Comparison of ENCODE assay signal across 14 mouse cellular contexts in genomic region chr11:102435754-102436470, GRCm38 (mm10). TPM values are rescaled to one million over a fixed set of nuclear protein-coding genes. Genes with fewer than 3 reads are reported as not detected.
DNase-seq lines count a peak whose midpoint lies in the region; ATAC-seq lines count a peak whose summit lies in the region.
"Had no signal": no experiment of that assay in that cellular context is flagged by ENCODE, and none has a peak within 500 bp of the region (broad histone marks: within the 10 kb centered on the region; RNA-seq: fewer than 3 reads in every experiment).

No protein-coding gene starts in this region.

- H3K9ac ChIP-seq in kidney, embryonic 16.5 days (replicated peaks; ENCODE audit: low read length): no peak overlapping the region
- H3K9ac ChIP-seq: embryonic facial prominence, embryonic 13.5 days; limb, embryonic 15.5 days had no signal

- peak; percentile 69 to 85 for DNase-seq in adrenal gland, adult (ENCODE audit: inconsistent age in 2 of 2, low spot score in 1 of 2)
- DNase-seq in adrenal gland, adult 18-20 months (ENCODE audit: low spot score in 2 of 2): no peak
- peak; percentile 61 for DNase-seq in kidney, adult 11 months
- peak; percentile 58 for DNase-seq in adrenal gland, adult 8-10 months
- peak; percentile 33 to 46 for DNase-seq in cerebellum, postnatal 36 days
- no peak for DNase-seq in thymus, adult 18-20 months
- no peak for DNase-seq in thymus, postnatal 0 days (ENCODE audit: low spot score)
- DNase-seq: thymus, postnatal 4 days had no signal

- no peak overlapping the region for H3K4me3 ChIP-seq in kidney, embryonic 16.5 days (ENCODE audit: low read length)
- H3K4me3 ChIP-seq: embryonic facial prominence, embryonic 13.5 days; limb, embryonic 15.5 days had no signal

- H3K9me3 ChIP-seq in kidney, embryonic 16.5 days (ENCODE audit: low read length): no peaks in the 10 kb centered on the region
- H3K9me3 ChIP-seq: embryonic facial prominence, embryonic 13.5 days; limb, embryonic 15.5 days had no signal

- H3K36me3 ChIP-seq in kidney, embryonic 16.5 days (ENCODE audit: insufficient read depth, low read length): peaks cover 44% of the 10 kb centered on the region

- no peak overlapping the region for H3K4me2 ChIP-seq in kidney, embryonic 16.5 days (replicated peaks; ENCODE audit: low read depth, low read length)
- H3K4me2 ChIP-seq: limb, embryonic 15.5 days had no signal

- H3K27ac ChIP-seq in kidney, embryonic 16.5 days (ENCODE audit: low read length): no peak overlapping the region
- H3K27ac ChIP-seq: embryonic facial prominence, embryonic 13.5 days; limb, embryonic 15.5 days had no signal

- H3K4me1 ChIP-seq in kidney, embryonic 16.5 days (ENCODE audit: insufficient read depth, low read length): peaks cover 34% of the 10 kb centered on the region

- ATAC-seq in kidney, embryonic 16.5 days (ENCODE audit: low FRiP score, low TSS enrichment): no peak
- ATAC-seq: lung, postnatal 0 days had no signal

- no peaks in the 10 kb centered on the region for H3K27me3 ChIP-seq in kidney, embryonic 16.5 days (ENCODE audit: insufficient read depth, low read length)

- WGBS in kidney, embryonic 16.5 days: 88% methylated on average over 18 of the region's 18 CpGs

RNA-seq across cellular contexts. Expression of gene Grn, which starts 5.8 kb away (rescaled TPM):
- total RNA-seq in adrenal gland, adult 18-20 months (2021): 100 to 1,000 TPM; 156 to 181 TPM
- polyA plus RNA-seq in kidney, embryonic 16.5 days (2015; fragmentation: Nextera tagmentation; extraction: Ambion mirVana): 208 and 213 TPM in 2 replicates
- 100 to 1,000 TPM; 171 to 220 (median 202) TPM for total RNA-seq in adrenal gland, adult 8-10 months (2022)
- polyA plus RNA-seq in thymus, postnatal 0 days (2015; fragmentation: Nextera tagmentation; extraction: Ambion mirVana): 86.4 and 90.6 TPM in 2 replicates

RNA-seq across cellular contexts. Expression of gene Fam171a2, which starts 11.6 kb away (rescaled TPM):
- total RNA-seq in adrenal gland, adult 18-20 months (2021): 1 to 10 TPM; 3.4 to 3.5 TPM
- 5.3 and 5.8 TPM in 2 replicates for polyA plus RNA-seq in kidney, embryonic 16.5 days (2015; fragmentation: Nextera tagmentation; extraction: Ambion mirVana)
- 1 to 10 TPM; 3.8 to 6.2 (median 5.0) TPM for total RNA-seq in adrenal gland, adult 8-10 months (2022)
- polyA plus RNA-seq in thymus, postnatal 0 days (2015; fragmentation: Nextera tagmentation; extraction: Ambion mirVana): 0.42 and 0.79 TPM in 2 replicates
- total RNA-seq: monocyte, adult 5-6 weeks had no signal

RNA-seq across cellular contexts. Expression of gene Slc25a39, which starts 28.2 kb away (rescaled TPM):
- total RNA-seq in adrenal gland, adult 18-20 months (2021): 100 to 1,000 TPM; 461 to 466 TPM
- 337 and 360 TPM in 2 replicates for polyA plus RNA-seq in kidney, embryonic 16.5 days (2015; fragmentation: Nextera tagmentation; extraction: Ambion mirVana)
- 100 to 1,000 TPM; 343 to 469 (median 379) TPM for total RNA-seq in adrenal gland, adult 8-10 months (2022)
- polyA plus RNA-seq in thymus, postnatal 0 days (2015; fragmentation: Nextera tagmentation; extraction: Ambion mirVana): 97.8 and 107 TPM in 2 replicates

RNA-seq across cellular contexts. Expression of gene Itga2b, which starts 34.0 kb away (rescaled TPM):
- 1 to 10 TPM; 3.4 to 3.6 TPM for total RNA-seq in adrenal gland, adult 18-20 months (2021)
- 10.2 and 10.8 TPM in 2 replicates for polyA plus RNA-seq in kidney, embryonic 16.5 days (2015; fragmentation: Nextera tagmentation; extraction: Ambion mirVana)
- 1 to 10 TPM; 2.9 to 4.7 (median 4.1) TPM for total RNA-seq in adrenal gland, adult 8-10 months (2022)
- 1.9 and 2.5 TPM in 2 replicates for polyA plus RNA-seq in thymus, postnatal 0 days (2015; fragmentation: Nextera tagmentation; extraction: Ambion mirVana)

RNA-seq across cellular contexts. Expression of gene Rundc3a, which starts 42.7 kb away (rescaled TPM):
- 10 to 100 TPM; 40.0 to 45.9 TPM for total RNA-seq in adrenal gland, adult 18-20 months (2021)
- 3.3 and 3.9 TPM in 2 replicates for polyA plus RNA-seq in kidney, embryonic 16.5 days (2015; fragmentation: Nextera tagmentation; extraction: Ambion mirVana)
- total RNA-seq in adrenal gland, adult 8-10 months (2022): 10 to 100 TPM; 53.9 to 83.9 (median 77.5) TPM
- 1.1 and 1.4 TPM in 2 replicates for polyA plus RNA-seq in thymus, postnatal 0 days (2015; fragmentation: Nextera tagmentation; extraction: Ambion mirVana)
- total RNA-seq: monocyte, adult 5-6 weeks had no signal
- polyA plus RNA-seq: G1E had no signal

Comparison
In these comparisons a context has a peak if more than half of its experiments do, and no peak if none do; other contexts are left out.
1. DNase-seq: peak in adrenal gland, adult (2 of 2), kidney, adult 11 months (single experiment), adrenal gland, adult 8-10 months (single experiment) and cerebellum, postnatal 36 days (2 of 2); none in adrenal gland, adult 18-20 months (0 of 2), thymus, adult 18-20 months (0 of 2) and thymus, postnatal 0 days (single experiment).